Mouse (Mus musculus): Measurements from ENCODE around the gene Rtn1.

The Rtn1 gene

GRCm38 (mm10) chr12:72273721-72274414, 135.0 kb downstream of the Rtn1 start:
- DNase-seq = peak; percentile 63

GRCm38 (mm10) chr12:72267614-72268013, 141.2 kb downstream of the Rtn1 start:
- DNase-seq = no peak

- DNase-seq = no peak
Observed at GRCm38 (mm10) chr12:72265261-72266228, 143.3 kb downstream of the Rtn1 start.

GRCm38 (mm10) chr12:72263213-72264103, 145.4 kb downstream of the Rtn1 start:
- DNase-seq = no peak

- DNase-seq = no peak
Observed at GRCm38 (mm10) chr12:72257000-72257399, 151.9 kb downstream of the Rtn1 start.

GRCm38 (mm10) chr12:72253040-72253439, 155.8 kb downstream of the Rtn1 start:
- no peak for DNase-seq

GRCm38 (mm10) chr12:72251890-72252445, 156.9 kb downstream of the Rtn1 start:
- no peak for DNase-seq

GRCm38 (mm10) chr12:72244951-72245350, 163.9 kb downstream of the Rtn1 start:
- DNase-seq = no peak

GRCm38 (mm10) chr12:72242807-72243206, 166.0 kb downstream of the Rtn1 start:
- DNase-seq = no peak

GRCm38 (mm10) chr12:72240506-72240905, 168.3 kb downstream of the Rtn1 start:
- no peak for DNase-seq

GRCm38 (mm10) chr12:72239230-72239894, 169.5 kb downstream of the Rtn1 start:
- no peak for DNase-seq

- DNase-seq = no peak
Observed at GRCm38 (mm10) chr12:72237251-72237650, 171.6 kb downstream of the Rtn1 start.

GRCm38 (mm10) chr12:72236564-72237011, 172.3 kb downstream of the Rtn1 start:
- DNase-seq = peak; percentile 89

GRCm38 (mm10) chr12:72235621-72236351, 173.1 kb downstream of the Rtn1 start:
- DNase-seq = peak; percentile 51

GRCm38 (mm10) chr12:72234966-72235365, 173.9 kb downstream of the Rtn1 start:
- DNase-seq = no peak

GRCm38 (mm10) chr12:72234151-72234550, 174.7 kb downstream of the Rtn1 start:
- no peak for DNase-seq

- DNase-seq = peak; percentile 86
Observed at GRCm38 (mm10) chr12:72232826-72233790, 175.7 kb downstream of the Rtn1 start.

- peak; percentile 44 for DNase-seq
Observed at GRCm38 (mm10) chr12:72232176-72232575, 176.7 kb downstream of the Rtn1 start.

GRCm38 (mm10) chr12:72229451-72230196, 179.2 kb downstream of the Rtn1 start:
- DNase-seq = peak; percentile 53

Measured in cerebellum, adult 9-11 months (tissue).